Comparison of ENCODE assay signal across 15 mouse cellular contexts in genomic region chr2:11797930-11798364, GRCm38 (mm10). TPM values are rescaled to one million over a fixed set of nuclear protein-coding genes. Genes with fewer than 3 reads are reported as not detected.
DNase-seq lines count a peak whose midpoint lies in the region; ATAC-seq and TF ChIP-seq lines count a peak whose summit lies in the region.
"Had no signal": no experiment of that assay in that cellular context is flagged by ENCODE, and none has a peak within 500 bp of the region (broad histone marks: within the 10 kb centered on the region; RNA-seq: fewer than 3 reads in every experiment).

No protein-coding gene starts in this region.

- H3K27ac ChIP-seq in liver, postnatal 0 days (ENCODE audit: low read depth), result no peak overlapping the region
- no peak overlapping the region for H3K27ac ChIP-seq in liver, embryonic 12.5 days
- H3K27ac ChIP-seq in midbrain, embryonic 14.5 days (replicated peaks; ENCODE audit: low read depth, low read length), result no peak overlapping the region

- no peak for ATAC-seq in liver, postnatal 0 days
- no peak for ATAC-seq in liver, embryonic 12.5 days
- no peak for ATAC-seq in midbrain, embryonic 14.5 days (ENCODE audit: low FRiP score, low TSS enrichment)

- H3K27me3 ChIP-seq in liver, postnatal 0 days (ENCODE audit: insufficient read depth, low read length), result no peaks in the 10 kb centered on the region
- H3K27me3 ChIP-seq in liver, embryonic 12.5 days (replicated peaks), result no peaks in the 10 kb centered on the region
- no peaks in the 10 kb centered on the region for H3K27me3 ChIP-seq in midbrain, embryonic 14.5 days (ENCODE audit: control insufficient read depth, insufficient read depth, low read length)

- peaks cover 3% of the 10 kb centered on the region; the same call in 1 of the 2 replicates for H3K36me3 ChIP-seq in liver, postnatal 0 days (replicated peaks; ENCODE audit: insufficient read depth, low read length)
- H3K36me3 ChIP-seq in liver, embryonic 12.5 days, result no peaks in the 10 kb centered on the region
- H3K36me3 ChIP-seq in midbrain, embryonic 14.5 days (ENCODE audit: control insufficient read depth, insufficient read depth, low read length), result peaks cover 11% of the 10 kb centered on the region

- H3K4me1 ChIP-seq in liver, postnatal 0 days (ENCODE audit: insufficient read depth), result 0 out of 2 replicates have a peak, but pooled peaks cover 2% of the 10 kb centered on the region
- 0 out of 2 replicates have a peak, but pooled peaks cover 4% of the 10 kb centered on the region for H3K4me1 ChIP-seq in liver, embryonic 12.5 days
- no peaks in the 10 kb centered on the region for H3K4me1 ChIP-seq in midbrain, embryonic 14.5 days (ENCODE audit: control insufficient read depth, insufficient read depth, low read length)

- WGBS in liver, postnatal 0 days (ENCODE audit: insufficient replicate concordance), result 69% methylated on average over 5 of the region's 5 CpGs
- WGBS in liver, embryonic 12.5 days (ENCODE audit: insufficient replicate concordance), result 49% methylated on average over 5 of the region's 5 CpGs
- 81% methylated on average over 5 of the region's 5 CpGs for WGBS in midbrain, embryonic 14.5 days

- no peak for TF ChIP-seq EP300 in liver, postnatal 0 days (IDR thresholded peaks at IDR 0.05; ENCODE audit: low read depth)

- no peak overlapping the region; the same call in 1 of the 2 replicates for H3K9ac ChIP-seq in liver, postnatal 0 days (replicated peaks)
- H3K9ac ChIP-seq in liver, embryonic 12.5 days, result no peak overlapping the region
- no peak overlapping the region for H3K9ac ChIP-seq in midbrain, embryonic 14.5 days (replicated peaks; ENCODE audit: low read length)
- H3K9ac ChIP-seq: lung, embryonic 14.5 days had no signal

- H3K9me3 ChIP-seq in liver, postnatal 0 days (ENCODE audit: low read length), result no peaks in the 10 kb centered on the region
- no peaks in the 10 kb centered on the region for H3K9me3 ChIP-seq in liver, embryonic 12.5 days (replicated peaks)
- H3K9me3 ChIP-seq in midbrain, embryonic 14.5 days (ENCODE audit: control insufficient read depth, low read length), result no peaks in the 10 kb centered on the region

- H3K4me2 ChIP-seq in liver, postnatal 0 days (ENCODE audit: low read depth, low read length), result no peak overlapping the region
- H3K4me2 ChIP-seq in liver, embryonic 12.5 days, result no peak overlapping the region
- no peak overlapping the region for H3K4me2 ChIP-seq in midbrain, embryonic 14.5 days (ENCODE audit: low read length)
- H3K4me2 ChIP-seq: lung, embryonic 14.5 days; midbrain, embryonic 11.5 days had no signal

- peak; percentile 44 for DNase-seq in embryo, embryonic 10 days (ENCODE audit: low spot score)
- DNase-seq in embryo, embryonic 9.5 days (ENCODE audit: extremely low spot score), result no peak
- DNase-seq in liver, postnatal 0 days, result peak; percentile 6
- DNase-seq in fibroblast of lung, adult 2 months (ENCODE audit: low read depth), result peak; percentile 43
- peak; percentile 28 for DNase-seq in telencephalon, adult 2 months (ENCODE audit: low read depth, low spot score)
- DNase-seq in midbrain, embryonic 14.5 days, result no peak
- DNase-seq in cerebellum, postnatal 10 days, result no peak
- DNase-seq: cerebellum, adult 11-12 months; heart, adult 18-20 months; kidney, adult 9 months; lung, embryonic 14.5 days; thymus, postnatal 14 days had no signal

- no peak for TF ChIP-seq CTCF in liver, postnatal 0 days (IDR thresholded peaks at IDR 0.05; ENCODE audit: low read depth)

- no peak overlapping the region for H3K4me3 ChIP-seq in liver, postnatal 0 days (ENCODE audit: low read depth, low read length)
- no peak overlapping the region for H3K4me3 ChIP-seq in liver, embryonic 12.5 days
- no peak overlapping the region for H3K4me3 ChIP-seq in midbrain, embryonic 14.5 days (replicated peaks; ENCODE audit: low read depth, low read length)
- H3K4me3 ChIP-seq: erythroblast, embryonic 14.5 days had no signal

RNA-seq across cellular contexts. Expression of gene Ankrd16, which starts 20.3 kb away (rescaled TPM):
- polyA plus RNA-seq in liver, postnatal 0 days (2015; fragmentation: Nextera tagmentation; extraction: Ambion mirVana), result 9.1 and 11.5 TPM in 2 replicates
- 13.0 and 16.1 TPM in 2 replicates for polyA plus RNA-seq in liver, embryonic 12.5 days (2016; fragmentation: Nextera tagmentation; extraction: Ambion mirVana)
- 31.7 and 41.4 TPM in 2 replicates for polyA plus RNA-seq in midbrain, embryonic 14.5 days (2014; fragmentation: Nextera tagmentation; extraction: Ambion mirVana)

RNA-seq across cellular contexts. Expression of gene Fbh1, which starts 20.6 kb away (rescaled TPM):
- polyA plus RNA-seq in liver, postnatal 0 days (2015; fragmentation: Nextera tagmentation; extraction: Ambion mirVana), result 19.9 and 24.3 TPM in 2 replicates
- 42.8 and 44.4 TPM in 2 replicates for polyA plus RNA-seq in liver, embryonic 12.5 days (2016; fragmentation: Nextera tagmentation; extraction: Ambion mirVana)
- polyA plus RNA-seq in midbrain, embryonic 14.5 days (2014; fragmentation: Nextera tagmentation; extraction: Ambion mirVana), result 117 and 153 TPM in 2 replicates

Comparison
In these comparisons a context has a peak if more than half of its experiments do, and no peak if none do; other contexts are left out.
1. DNase-seq: peak in embryo, embryonic 10 days (single experiment), liver, postnatal 0 days (single experiment), fibroblast of lung, adult 2 months (single experiment) and telencephalon, adult 2 months (single experiment); none in embryo, embryonic 9.5 days (single experiment), midbrain, embryonic 14.5 days (single experiment) and cerebellum, postnatal 10 days (0 of 2).